Mouse (Mus musculus) lung, postnatal 25 days (tissue): ENCODE measurements at regions not wholly inside any gene's neighbourhood (a gene's known extent, or its start where the extent isn't known, plus 50 kb on each side); places are given as distances from the start of the nearest gene placed in this dataset.
A peak's percentile ranks its signal among the peaks of the same experiment; 100 is the strongest.

Experiments
- DNase-seq: peaks from one replicate; pipeline ENCODE4 v3.0.0; 2022; ENCODE audit warnings: low spot score

GRCm38 (mm10) chr9:23535872-23536271 lies 313.0 kb downstream of the Bmper start:
- no peak for DNase-seq

GRCm38 (mm10) chr9:23538051-23538450 lies 315.2 kb downstream of the Bmper start:
- no peak for DNase-seq

GRCm38 (mm10) chr9:23551692-23552091 lies 328.8 kb downstream of the Bmper start:
- DNase-seq: no peak

- peak; percentile 2 for DNase-seq
These were observed 330.9 kb downstream of the Bmper start for GRCm38 (mm10) chr9:23553766-23554165.

GRCm38 (mm10) chr9:23557601-23558000 lies 334.7 kb downstream of the Bmper start:
- peak; percentile 72 for DNase-seq

DNA sequence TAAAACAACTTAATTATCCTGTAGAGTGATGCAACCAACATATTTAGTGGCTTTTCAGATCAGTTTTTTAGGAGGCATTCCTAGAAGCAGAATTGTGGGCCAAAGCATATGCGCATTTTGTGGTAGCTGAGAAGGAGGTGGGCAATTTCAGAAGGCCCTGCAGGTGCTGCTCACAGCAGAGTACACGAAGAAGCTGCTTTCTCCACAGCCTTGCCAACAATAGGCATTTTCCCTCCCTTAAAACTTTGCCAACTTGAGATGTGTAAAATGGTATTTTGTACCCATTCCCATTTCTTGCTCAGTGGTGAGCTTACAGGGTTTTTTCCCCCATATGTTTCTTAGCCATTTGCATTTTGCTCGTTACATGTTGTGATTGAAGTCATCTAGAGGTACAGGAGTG lies 339.0 kb downstream of the Bmper start:
- DNase-seq: no peak

GRCm38 (mm10) chr9:23567081-23567480 lies 344.2 kb downstream of the Bmper start:
- no peak for DNase-seq

- DNase-seq: no peak
These were observed 347.3 kb downstream of the Bmper start for GRCm38 (mm10) chr9:23570150-23570549.

DNA sequence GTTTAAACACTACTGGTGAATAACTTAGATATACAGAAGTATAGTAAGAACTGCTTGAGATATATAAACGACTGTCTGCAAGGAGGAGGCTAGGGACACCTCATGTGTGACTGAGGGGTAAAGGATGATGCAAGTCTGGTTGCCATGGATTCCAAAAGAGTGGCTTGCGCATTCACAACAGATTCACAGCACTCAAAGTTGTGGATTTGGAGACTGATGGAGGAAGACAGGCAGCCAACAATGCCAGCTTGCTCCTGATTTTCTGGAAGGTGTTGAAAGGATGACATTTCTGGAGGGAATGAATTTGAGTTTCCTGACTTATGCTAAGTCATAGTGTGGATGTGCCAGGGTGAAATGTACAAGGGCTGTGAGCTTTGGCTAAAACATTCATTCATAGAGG lies 353.4 kb downstream of the Bmper start:
- DNase-seq: no peak

- no peak for DNase-seq
These were observed 357.3 kb downstream of the Bmper start for GRCm38 (mm10) chr9:23580155-23580554.

DNA sequence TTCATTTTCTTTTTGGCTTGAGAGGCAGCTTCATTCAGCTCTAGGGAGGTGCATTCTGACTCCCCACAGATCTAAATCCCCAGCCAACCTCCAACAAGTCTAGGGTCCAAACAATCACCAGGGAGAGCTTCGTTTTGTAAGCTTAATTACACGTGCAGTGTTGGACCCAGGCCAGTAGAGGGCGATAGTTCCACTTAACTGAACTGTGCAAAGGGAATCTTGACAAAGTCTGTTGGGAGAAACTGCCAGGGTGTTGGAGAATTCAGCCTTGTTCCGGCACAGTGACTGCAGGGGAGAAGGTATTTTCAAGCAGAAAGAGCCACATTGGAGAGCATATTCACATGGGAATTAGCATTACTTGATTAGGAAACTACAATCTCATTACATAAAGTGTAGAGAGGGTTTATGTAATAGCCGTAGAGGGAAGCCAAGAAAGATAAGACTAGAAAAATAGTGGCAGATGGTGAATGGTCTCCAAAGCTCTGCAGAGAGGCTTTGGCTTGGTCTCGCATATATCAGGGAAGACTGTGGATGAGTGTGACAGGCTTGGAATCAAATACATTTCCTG lies 358.2 kb downstream of the Bmper start:
- peak; percentile 68 for DNase-seq

GRCm38 (mm10) chr9:23584561-23584960 lies 361.7 kb downstream of the Bmper start:
- no peak for DNase-seq

DNA sequence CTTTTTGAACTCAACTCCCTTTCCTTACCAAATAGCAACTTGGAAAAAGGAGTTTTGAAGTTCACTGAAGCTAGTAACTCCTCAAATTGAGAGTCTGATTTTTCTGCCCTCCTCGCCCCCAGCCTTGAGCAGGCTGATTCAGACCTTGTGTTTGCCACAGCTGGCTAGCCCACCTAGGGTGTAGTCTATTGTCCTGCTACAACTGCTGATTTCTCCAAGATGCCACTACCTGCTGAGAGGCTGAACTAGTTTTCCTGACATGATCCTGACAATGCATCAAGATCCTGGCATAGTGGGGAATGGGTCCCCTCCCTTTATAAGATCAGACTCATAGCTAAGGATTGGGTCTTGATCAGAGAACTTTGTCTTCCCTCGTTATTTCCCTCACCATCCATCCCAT lies 366.1 kb downstream of the Bmper start:
- DNase-seq: no peak

GRCm38 (mm10) chr9:23591906-23592305 lies 369.0 kb downstream of the Bmper start:
- DNase-seq: no peak

- DNase-seq: no peak
These were observed 377.7 kb downstream of the Bmper start for GRCm38 (mm10) chr9:23600623-23601022.
